Mouse (Mus musculus): ENCODE results near the gene Pgap2.

Pgap2 gene

GRCm38 (mm10) chr7:102239591-102239990, 29.6 kb downstream of the Pgap2 start:
- no peak for DNase-seq (ENCODE audit: low read depth, low spot score)

- no peak for DNase-seq (ENCODE audit: low read depth, low spot score)
Observed at GRCm38 (mm10) chr7:102242371-102242770, 32.4 kb downstream of the Pgap2 start.

- DNase-seq (ENCODE audit: low read depth, low spot score) = no peak
Observed at GRCm38 (mm10) chr7:102242917-102243316, 32.9 kb downstream of the Pgap2 start.

- no peak for DNase-seq (ENCODE audit: low read depth, low spot score)
Observed at GRCm38 (mm10) chr7:102243870-102244269, 33.9 kb downstream of the Pgap2 start.

- no peak for DNase-seq (ENCODE audit: low read depth, low spot score)
Observed at GRCm38 (mm10) chr7:102244782-102245535, 35.0 kb downstream of the Pgap2 start.

GRCm38 (mm10) chr7:102245775-102246174, 35.8 kb downstream of the Pgap2 start:
- no peak for DNase-seq (ENCODE audit: low read depth, low spot score)

GRCm38 (mm10) chr7:102246265-102246664, 36.3 kb downstream of the Pgap2 start:
- no peak for DNase-seq (ENCODE audit: low read depth, low spot score)

- DNase-seq (ENCODE audit: low read depth, low spot score) = no peak
Observed at GRCm38 (mm10) chr7:102246956-102247797, 37.2 kb downstream of the Pgap2 start.

- no peak for DNase-seq (ENCODE audit: low read depth, low spot score)
Observed at GRCm38 (mm10) chr7:102248691-102249404, 38.8 kb downstream of the Pgap2 start.

GRCm38 (mm10) chr7:102249531-102249895, 39.5 kb downstream of the Pgap2 start:
- peak; percentile 41 for DNase-seq (ENCODE audit: low read depth, low spot score)

- DNase-seq (ENCODE audit: low read depth, low spot score) = peak; percentile 59
Observed at GRCm38 (mm10) chr7:102249896-102250630, 40.1 kb downstream of the Pgap2 start.

GRCm38 (mm10) chr7:102250631-102251214, 40.7 kb downstream of the Pgap2 start:
- peak; percentile 77 for DNase-seq (ENCODE audit: low read depth, low spot score)

GRCm38 (mm10) chr7:102253631-102254030, 43.6 kb downstream of the Pgap2 start:
- DNase-seq (ENCODE audit: low read depth, low spot score) = no peak

GRCm38 (mm10) chr7:102255954-102256353, 45.9 kb downstream of the Pgap2 start, which contains the start of gene Rhog:
TSS of gene Rhog (minus strand) at chr7:102256054.
- DNase-seq (ENCODE audit: low read depth, low spot score) = no peak

- DNase-seq (ENCODE audit: low read depth, low spot score) = no peak
Observed at GRCm38 (mm10) chr7:102256636-102257035, 46.6 kb downstream of the Pgap2 start.

- peak; percentile 50 for DNase-seq (ENCODE audit: low read depth, low spot score)
Observed at GRCm38 (mm10) chr7:102258189-102258588, 48.2 kb downstream of the Pgap2 start.

- no peak for DNase-seq (ENCODE audit: low read depth, low spot score)
Observed at GRCm38 (mm10) chr7:102258753-102259152, 48.7 kb downstream of the Pgap2 start.

GRCm38 (mm10) chr7:102259716-102260479, 49.9 kb downstream of the Pgap2 start:
- DNase-seq (ENCODE audit: low read depth, low spot score) = no peak

GRCm38 (mm10) chr7:102260518-102260917, 50.5 kb downstream of the Pgap2 start:
- DNase-seq (ENCODE audit: low read depth, low spot score) = no peak

GRCm38 (mm10) chr7:102263020-102263419, 53.0 kb downstream of the Pgap2 start:
- DNase-seq (ENCODE audit: low read depth, low spot score) = no peak
